Mouse (Mus musculus) small intestine, adult 2 months (tissue): Measurements from ENCODE around the gene Stap1.

Source experiments
- CTCF ChIP-seq: fragments of 200-500 bp; IDR thresholded peaks from 2 replicates; pipeline ENCODE4 v1.5.1; 2012; ENCODE audit warnings: low read depth, mild to moderate bottlenecking, control low read depth, inconsistent platforms, low read length, moderate library complexity, mixed read lengths; ENCODE audit not compliant: insufficient replicate concordance, insufficient read length; ENCODE audit errors: extremely low read depth
- POLR2A ChIP-seq: fragments of 200-500 bp; IDR thresholded peaks from 2 replicates; pipeline ENCODE4 v1.6.1; 2012; ENCODE audit warnings: low read depth, mild to moderate bottlenecking, control low read depth, inconsistent platforms, low read length, moderate library complexity

DNA sequence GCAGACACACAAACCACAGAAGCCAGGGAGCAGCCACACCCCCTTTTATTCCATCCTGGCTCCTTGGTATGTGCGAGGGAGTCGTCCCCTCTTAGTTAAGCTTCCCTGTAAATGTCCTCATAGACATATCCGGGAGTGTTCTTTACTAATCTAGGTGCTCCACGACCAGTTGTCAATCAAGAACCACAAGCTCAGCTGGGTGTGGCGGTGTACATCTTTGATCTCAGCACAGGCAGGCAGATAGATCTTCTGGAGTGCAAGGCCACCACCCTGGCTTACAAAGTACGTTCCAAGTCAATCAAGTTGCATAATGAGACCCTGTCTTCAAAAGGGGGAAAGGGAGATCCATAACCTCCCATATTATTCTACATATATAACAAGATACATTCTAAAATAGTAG is 2.4 kb upstream of the Stap1 start:
- TF ChIP-seq CTCF, result no peak
- no peak for TF ChIP-seq POLR2A
